Mouse (Mus musculus) spleen, adult 12 weeks (tissue): ENCODE data around the gene Exosc2.
"Not testable (repeated sequence)": the region's sequence is repeated elsewhere in the genome, so short reads cannot be mapped to it uniquely, and the experiment has no call there.

ENCODE experiments used
- DNase-seq: peaks from one replicate; pipeline ENCODE4 v3.0.0; 2022; ENCODE audit warnings: low spot score

The Exosc2 gene

DNA sequence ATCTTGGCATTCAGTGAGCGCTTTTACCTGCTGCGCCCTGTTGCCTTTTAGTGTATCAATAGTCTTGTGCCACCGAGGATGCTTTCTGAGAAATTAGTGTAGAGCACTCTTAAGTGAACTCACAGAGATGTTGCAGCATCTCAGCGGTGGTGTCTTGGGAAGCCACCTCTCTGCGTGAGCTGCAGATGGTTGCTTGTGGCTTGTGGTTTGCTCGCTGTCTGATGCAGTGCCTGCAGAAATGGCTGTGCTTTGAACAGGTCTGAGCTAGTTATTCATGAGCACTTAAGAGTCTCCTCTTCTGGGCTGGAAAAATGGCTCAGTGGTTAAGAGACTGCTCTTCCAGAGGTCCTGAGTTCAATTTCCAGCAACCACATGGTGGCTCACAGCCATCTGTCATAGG is 8.1 kb downstream of the Exosc2 start:
- no peak for DNase-seq

DNA sequence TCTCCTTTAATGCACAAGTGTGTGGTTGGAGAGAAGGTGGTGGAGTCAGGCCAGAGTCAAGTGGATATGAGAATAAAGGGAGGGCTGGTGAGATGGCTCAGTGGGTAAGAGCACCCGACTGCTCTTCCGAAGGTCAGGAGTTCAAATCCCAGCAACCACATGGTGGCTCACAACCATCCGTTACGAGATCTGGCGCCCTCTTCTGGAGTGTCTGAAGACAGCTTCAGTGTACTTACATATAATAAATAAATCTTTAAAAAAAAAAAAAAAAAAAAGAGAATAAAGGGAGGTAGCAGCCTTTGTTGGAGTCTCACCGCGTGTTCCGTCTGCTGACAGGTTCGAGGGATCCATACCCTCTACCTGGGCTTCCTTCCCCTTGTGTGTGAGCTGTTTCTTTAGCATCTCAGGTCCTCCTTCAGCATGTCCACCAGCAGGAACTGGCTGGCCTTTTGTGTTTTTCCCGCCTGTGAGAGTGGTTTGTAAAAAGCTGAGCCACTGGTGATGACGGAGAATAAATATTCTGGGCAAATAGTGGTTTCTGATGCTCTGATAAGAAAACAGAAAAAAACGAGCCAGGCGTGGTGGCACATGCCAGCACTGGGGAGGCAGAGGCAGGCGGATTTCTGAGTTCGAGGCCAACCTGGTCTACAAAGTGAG is 10.7 kb downstream of the Exosc2 start:
- DNase-seq = not testable (repeated sequence)

DNA sequence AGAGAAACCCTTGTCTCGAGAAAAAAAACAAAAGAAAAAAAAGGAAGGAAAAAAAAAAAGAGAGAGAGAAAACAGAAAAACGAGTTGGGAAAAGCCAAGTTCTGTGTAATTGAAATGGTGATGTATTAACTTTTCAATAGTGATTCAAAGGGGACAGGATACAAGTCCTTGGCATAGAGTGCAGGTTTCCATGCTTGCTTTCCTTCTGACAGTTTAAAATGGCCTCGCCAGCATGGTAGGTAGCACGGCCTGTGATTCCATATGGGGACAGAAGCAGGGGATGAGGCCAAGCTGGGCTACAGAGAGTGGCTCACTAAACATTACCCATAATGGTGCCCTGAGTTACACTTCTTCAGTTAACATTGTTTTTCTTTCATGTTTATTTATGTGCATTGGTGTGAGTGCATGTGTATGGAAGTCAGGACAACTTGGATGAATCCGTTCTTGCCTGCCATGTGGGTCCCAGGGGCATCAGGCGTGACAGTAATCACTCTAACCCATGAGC is 11.3 kb downstream of the Exosc2 start:
- DNase-seq = no peak

DNA sequence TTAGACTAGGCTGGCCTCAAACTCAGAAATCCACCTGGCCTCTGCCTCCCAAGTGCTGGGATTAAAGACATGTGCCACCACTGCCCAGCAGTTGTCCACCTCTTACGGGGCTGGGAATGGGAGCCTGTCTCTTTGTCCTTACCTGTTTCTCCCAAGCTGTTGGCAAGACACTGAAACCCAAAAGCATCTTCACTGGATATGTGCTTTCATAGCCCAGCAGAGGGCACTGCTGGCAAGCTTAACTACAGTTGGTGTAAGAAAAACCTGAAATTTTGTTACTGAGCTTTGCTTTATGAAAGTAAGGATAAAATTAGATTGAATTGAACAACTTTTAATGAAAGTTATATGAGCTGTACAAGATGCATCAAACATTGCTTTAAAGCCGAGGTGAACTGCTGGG is 13.2 kb downstream of the Exosc2 start:
- peak; percentile 30 for DNase-seq

DNA sequence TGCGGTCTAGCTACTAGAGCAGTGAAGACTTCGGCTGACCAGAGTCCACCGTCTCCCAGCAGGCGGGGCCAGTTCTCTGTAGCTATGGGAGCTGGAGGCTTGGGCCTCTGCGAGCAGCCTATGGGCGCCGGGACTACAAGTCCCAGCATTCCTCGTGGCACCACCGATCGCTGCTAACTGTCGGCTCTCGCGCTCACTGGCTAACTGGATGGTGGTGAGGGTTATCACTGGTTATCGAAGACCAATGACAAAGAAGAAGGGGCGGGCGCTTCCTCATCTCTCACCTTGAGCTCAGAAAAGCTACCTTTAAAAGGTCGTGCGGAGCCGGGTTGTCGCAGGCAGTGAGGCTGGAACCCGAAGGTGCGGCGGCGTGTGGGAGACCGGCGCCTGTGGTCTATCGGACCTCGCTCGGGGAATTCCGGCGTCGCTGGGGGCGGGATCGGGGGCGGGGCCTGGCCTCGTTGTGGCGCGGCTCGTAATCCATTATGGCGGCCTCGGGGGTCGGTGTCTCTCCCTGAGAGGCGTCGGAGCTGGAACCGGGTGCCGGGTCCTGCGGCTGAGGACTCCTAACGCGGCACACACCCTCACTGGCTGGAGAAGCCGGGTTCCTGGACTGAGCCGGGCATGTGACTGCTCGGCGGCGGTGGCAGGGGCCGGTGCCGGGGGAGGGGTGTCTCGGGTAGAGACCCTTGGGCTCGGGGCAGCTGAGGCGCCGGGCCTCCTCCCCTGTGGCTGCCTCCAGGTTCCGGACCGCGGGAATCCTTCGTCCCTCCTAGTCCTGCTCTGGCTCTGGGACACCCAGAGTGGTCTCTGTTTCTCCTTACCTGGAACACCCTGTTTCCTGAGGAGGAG is 17.8 kb downstream of the Exosc2 start, which contains the start of gene Abl1:
TSS of gene Abl1 (plus strand) at position 303 of the 852 bp plus-strand sequence.
- DNase-seq = peak; percentile 87

DNA sequence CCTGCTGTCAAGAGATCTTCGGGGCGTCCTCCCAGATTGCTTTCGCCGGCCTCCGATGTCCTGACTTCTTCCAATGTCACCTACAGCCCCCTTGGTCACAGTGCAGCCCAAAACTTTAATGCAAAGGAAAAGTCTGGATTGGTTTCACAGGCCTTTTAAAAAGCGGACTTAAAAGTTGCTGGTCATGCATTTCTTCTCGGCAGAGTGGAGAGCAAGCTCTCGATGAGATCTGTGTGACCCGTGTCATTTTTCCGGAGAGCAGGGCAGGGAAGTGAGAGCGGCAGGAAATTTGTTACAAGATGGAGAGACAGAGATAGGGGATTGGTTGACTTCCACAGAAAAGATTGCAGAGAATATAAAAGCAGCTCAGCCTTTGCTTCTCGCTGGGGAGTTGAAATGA is 18.5 kb downstream of the Exosc2 start:
- peak; percentile 17 for DNase-seq

DNA sequence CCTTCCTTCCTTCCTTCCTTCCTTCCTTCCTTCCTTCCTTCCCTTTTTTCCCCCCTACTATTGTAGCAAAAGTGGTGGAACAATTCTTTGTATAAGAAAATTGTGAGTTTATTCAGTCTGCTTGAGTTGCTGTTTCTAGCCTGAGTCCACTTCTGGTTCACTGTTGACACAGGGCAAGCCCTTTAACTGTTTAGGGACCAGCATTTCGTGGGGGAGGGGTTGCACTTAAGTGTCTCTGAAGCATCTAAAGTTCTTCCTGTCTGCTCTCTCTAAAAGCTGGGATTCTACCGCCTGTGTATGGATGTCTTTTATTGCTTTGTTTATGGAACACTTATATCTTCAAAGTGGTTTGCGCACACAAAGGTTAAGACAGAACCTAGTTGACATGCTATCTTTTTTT is 19.5 kb downstream of the Exosc2 start:
- no peak for DNase-seq

DNA sequence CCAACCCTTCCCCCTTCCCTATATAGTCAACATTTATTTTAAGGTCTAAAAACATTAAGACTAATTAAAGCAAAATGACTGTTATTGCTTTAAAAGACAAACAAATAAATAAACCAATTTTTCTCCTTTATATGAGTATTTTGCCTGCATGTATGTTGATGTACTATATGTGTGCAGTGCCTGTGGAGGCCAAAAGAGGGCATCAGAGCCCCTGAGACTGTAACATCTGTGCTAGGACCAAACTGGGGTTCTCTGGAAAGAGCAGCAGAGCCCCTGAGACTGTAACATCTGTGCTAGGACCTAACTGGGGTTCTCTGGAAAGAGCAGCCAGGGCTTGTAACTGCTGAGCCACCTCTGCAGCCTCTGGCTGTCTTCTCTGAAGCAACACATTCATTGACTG is 27.7 kb downstream of the Exosc2 start:
- no peak for DNase-seq

DNA sequence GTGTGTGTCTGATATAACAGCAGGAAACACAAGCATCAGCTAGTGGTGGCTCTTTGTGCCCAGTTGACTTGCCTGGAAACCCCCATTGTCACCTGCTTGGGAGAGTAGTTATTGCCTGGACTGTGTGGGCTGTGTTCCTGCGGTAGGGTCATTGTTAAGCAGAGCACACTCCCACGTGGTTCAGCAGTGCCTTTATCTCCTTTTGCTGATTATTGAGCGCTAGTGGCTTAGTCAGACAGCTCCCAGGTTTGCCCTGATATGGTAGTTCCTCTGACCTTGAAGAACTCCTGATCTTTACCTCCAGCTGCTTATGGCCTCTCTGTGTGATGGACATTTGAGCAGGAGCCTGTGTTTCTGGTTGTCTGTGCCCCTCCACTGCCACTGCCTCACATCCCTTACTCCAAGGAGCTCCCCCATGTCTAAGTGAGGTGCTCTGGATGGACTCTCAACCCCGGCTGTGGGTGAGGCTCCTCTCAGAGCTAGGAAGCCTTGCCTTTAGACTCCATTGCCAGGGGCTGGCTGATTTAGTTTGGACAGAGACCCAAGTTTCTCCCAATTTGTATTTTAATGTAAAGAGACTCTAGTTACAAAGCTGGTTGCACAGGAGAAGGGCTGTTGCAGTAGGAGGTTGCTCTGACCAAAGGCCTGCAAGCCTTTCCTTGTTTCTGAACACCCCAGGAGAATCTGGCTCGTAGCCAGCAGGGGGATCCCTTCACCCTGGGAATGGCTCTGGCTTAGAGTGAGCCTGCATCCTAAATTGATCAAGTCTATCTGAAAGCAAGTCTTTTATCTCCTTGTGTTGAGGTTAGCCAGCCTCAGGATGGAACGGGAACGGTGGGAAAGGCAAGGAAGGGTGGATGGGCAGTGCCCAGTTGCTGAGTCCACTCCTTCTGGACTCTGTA is 30.3 kb downstream of the Exosc2 start:
- DNase-seq = no peak

DNA sequence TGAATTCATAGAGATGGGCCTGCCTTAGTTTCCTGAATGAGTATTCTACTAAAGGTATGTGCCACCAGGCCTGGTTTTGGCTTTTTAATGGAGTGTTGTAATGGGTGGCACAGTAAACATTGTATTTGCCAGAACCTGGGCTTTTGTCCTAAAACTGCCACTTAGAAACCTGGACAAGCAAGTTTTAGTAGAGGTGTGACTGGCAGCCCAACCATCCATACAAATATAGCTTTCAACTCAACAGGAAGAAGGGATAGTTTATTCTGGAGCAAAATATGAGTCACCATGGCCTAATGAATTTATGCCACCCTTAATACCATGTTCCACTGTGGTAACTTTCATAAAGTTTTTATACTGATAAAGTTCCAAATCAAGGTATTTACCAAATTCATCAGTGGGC is 32.7 kb downstream of the Exosc2 start:
- DNase-seq = no peak

DNA sequence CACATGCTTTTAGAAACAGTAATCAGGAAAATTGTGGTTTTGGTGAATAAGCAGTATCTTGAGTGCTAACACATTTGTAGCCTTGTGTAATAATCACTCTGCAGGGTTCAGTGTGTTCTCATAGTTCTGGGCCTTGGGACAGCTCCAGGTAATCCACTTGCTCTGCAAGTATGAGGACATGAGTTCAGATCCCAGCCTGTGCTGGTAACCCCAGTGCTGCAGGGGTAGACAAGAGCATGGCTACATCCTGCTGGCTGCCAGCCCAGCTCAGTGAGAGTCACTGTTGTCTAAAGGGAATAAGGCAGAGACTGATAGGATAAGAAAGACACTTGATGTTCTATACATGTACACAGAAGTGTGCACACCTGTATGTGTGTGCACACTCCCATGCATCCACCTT is 35.4 kb downstream of the Exosc2 start:
- no peak for DNase-seq

DNA sequence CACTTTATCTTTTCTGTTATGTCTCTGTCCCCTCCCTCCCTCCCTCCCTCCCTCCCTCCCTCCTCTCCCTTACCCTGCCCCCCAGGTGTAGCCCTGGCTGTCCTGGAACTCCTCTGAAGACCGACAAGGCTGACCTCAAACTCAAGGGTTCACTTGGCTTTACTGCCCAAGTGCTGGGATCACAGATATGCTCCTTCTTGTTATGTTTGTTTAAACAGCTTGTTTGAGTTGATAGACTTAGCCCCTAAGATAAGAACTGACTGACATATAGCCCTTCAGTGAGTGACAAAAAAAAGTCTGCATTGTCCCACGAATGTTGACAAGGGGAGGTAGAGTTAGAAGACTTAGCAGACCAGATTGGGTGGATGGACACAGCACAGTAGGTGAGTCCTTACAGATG is 36.0 kb downstream of the Exosc2 start:
- DNase-seq = no peak

DNA sequence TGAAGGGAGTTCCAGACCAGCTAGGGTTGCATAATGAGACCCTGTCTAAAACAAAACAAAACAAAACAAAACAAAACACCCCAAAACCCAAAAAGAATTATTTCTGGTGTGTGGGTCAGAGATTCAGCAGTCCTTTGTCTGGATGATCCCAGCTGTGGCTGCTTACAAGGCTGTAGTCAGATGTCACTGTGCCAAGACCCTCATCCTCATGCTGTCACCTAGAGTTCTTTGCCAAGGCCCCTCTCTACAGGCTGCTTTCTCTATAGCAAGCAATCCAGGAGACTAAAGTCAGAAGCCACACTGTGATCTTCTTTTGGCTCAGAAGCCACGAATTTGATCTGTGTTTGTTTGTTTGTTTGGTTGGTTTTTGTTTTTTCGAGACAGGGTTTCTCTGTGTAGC is 42.2 kb downstream of the Exosc2 start:
- no peak for DNase-seq

DNA sequence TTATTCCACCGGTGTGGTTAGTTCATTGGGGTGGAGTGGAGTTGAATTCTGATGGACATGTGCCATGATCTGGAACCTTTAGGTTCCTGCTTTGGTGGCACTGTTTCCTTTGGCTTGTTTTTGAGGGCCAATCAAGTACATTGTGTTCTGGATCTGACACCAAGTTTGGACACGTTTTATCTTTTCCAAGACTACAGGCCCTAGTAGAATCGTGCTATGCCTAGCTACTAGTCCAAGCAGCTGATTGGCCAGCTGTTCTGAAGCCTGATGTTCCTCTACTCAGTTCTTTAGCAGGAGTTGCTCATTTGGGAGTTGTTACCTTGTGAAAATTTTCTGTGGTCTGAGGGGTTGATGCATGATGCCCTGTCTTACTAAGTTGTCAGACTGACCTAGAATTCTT is 43.3 kb downstream of the Exosc2 start:
- DNase-seq = no peak

DNA sequence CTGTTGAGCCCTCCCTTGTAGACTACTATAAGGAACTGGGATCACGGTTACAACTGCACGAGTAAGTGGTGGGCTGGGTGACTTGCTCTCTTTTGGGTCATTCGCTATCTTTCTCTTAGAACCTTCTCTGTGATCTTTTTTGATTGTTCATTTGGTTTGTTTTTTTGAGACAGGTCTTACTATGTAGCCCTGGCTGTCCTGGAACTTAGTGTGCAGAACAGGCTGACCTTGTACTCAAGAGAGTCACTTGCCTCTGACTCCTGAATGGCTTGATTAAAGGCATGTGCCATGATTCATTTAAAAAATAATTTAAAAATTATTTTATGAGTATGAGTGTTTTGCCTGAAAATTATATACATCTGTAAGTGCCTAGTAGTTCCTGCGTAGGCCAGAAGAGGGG is 44.3 kb downstream of the Exosc2 start:
- DNase-seq = no peak

DNA sequence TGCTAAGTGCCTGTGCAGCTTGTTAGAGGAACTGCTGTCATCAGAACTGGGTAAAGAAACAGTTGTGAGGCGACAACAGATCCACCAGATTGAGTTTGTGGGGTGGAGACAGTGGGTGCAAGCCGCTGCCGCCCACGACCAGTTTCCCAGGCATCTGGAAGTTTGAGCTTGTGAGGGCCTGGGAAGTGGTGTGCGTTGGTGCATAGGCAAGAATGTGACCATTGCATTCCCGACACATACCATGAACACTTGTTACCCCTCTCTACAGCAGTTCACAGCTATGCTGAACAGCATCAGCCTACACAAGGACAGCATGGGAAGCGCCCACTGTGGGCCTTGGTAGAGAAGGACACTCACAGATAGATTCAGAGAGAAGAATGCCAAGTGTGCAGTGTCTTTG is 45.5 kb downstream of the Exosc2 start:
- DNase-seq = no peak

DNA sequence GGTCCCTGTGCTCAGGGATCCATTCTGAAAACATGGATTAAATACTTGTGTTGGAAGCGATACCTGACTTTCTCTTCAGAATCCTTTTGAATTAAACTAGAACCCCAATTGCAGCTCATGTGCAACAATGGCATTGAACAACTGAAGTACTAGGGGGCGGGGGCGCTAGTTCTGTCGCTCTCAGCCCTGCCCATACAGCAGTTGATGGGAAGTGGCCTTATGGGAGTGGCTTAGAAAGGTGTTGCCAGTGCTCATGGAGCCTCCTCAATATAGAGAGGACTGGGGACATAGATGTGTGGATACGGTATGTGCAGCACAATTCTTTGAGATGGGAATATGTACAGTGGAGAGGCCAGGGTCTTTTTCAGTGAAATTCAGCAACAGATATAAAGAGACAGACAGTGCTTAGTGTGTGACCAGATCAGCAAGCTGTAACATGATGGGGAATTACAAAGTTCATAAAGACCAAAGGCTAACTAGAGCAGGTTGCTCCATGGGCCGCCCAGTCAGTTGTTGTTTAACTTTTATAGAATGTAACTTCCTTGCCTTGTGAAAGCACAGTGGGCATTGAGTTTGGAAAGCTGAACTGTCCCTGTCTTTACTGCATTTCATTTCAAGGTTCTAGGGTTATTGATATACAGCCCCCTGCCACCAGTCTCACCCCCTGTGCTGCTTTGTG is 48.8 kb downstream of the Exosc2 start:
- no peak for DNase-seq

DNA sequence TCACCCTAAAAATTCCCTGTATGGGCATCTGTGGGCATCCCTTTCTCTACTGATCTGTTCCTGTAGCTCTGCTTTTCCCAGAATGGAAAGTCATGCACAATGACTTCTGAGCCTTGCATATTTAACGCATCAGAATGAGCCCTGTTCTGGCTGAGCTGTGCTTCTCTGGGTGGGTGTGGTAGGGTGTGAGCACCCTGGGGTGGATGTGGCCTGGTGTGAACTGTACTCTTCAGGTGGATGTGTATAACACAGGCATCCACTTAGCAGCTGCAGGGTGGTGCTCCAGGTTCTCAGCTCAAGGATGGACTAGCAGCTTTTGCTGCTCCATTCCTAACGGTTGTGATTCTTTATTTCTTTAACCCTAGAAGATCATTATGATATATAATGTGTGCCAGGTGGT is 49.4 kb downstream of the Exosc2 start:
- no peak for DNase-seq

DNA sequence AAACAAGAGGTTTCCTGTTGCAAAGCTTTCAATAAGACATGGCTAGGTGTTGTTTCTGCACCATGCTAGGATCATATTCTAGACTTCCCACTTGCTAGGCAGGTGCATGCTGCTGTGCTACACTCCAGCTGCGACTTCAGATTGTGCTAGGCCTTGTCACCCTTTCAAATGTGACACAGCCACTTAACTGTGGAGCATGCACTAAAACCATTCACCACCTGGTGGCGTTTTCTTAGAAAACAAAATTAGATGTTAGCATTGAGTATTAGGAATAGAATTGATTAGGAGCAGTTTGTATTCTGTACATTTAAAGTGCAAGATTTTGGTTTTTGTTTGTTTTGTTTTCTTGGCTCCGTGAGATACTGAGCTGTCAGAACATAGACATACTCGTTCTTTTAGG is 50.3 kb downstream of the Exosc2 start:
- DNase-seq = no peak

DNA sequence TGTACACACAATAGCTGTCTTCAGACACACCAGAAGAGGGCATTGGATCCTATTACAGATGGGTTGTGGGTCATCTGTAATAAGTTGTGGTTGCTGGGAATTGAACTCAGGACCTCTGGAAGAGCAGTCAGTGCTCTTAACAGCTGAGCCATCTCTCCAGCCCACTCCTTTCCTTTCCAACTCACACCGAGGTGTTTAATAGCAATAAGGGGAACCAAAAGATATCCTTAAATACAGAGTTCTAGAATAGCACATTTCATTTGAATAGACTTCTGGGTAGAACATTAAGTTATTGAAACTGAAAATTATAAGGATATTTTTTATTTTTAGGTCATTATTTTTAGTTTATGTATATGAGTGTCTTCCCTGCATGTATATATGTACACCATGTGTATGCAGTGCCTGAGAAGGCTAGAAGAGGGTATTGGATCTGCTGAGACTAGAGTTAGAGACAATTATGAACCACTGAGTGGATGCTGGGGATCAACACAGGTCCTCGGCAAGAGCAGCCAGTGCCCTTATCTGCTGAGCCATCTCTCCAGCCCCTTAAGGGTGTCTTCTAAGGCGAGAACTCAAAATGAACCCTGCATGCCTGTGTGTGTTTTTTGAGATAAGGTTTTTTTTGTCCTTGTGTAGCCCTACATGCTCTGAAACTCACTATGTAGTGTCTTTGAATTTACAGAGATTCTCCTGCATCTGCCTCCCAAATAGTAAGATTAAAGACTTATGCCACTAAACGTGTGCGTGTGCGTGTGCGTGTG is 54.4 kb downstream of the Exosc2 start:
- DNase-seq = no peak
